Mouse (Mus musculus): ENCODE results near the gene Cdh18. TPM values are rescaled to one million over a fixed set of nuclear protein-coding genes. Genes with fewer than 3 reads are reported as not detected.
"Not testable (repeated sequence)": the region's sequence is repeated elsewhere in the genome, so short reads cannot be mapped to it uniquely, and the experiment has no call there.

The Cdh18 gene
- polyA plus RNA-seq, 1 experiment from 2014 or later, result 0.13 TPM

- H3K27me3 ChIP-seq (ENCODE audit: insufficient read depth, low read length), result no peaks in the 10 kb centered on the region
- H3K9me3 ChIP-seq (replicated peaks; ENCODE audit: low read length), result no peaks in the 10 kb centered on the region
- H3K4me2 ChIP-seq (ENCODE audit: low read length), result no peak overlapping the region
- TF ChIP-seq CTCF (IDR thresholded peaks at IDR 0.05; ENCODE audit: low read depth), result no peak
- DNase-seq (ENCODE audit: low spot score), result no peak
- H3K4me3 ChIP-seq (replicated peaks; ENCODE audit: low read depth, low read length), result no peak overlapping the region
- H3K27ac ChIP-seq, result no peak overlapping the region
- H3K4me1 ChIP-seq (replicated peaks; ENCODE audit: insufficient read depth, low read length), result peaks cover 15% of the 10 kb centered on the region
- no peak overlapping the region for H3K9ac ChIP-seq (ENCODE audit: low read depth, low read length)
- H3K36me3 ChIP-seq (ENCODE audit: insufficient read depth, low read length), result no peaks in the 10 kb centered on the region
- no peak for ATAC-seq (replicated peaks; ENCODE audit: low FRiP score, low read depth)
Measured at GRCm38 (mm10) chr15:23037561-23037960, 488.7 kb downstream of the Cdh18 start.

- no peak overlapping the region for H3K9ac ChIP-seq (ENCODE audit: low read depth, low read length)
- no peak overlapping the region for H3K4me3 ChIP-seq (replicated peaks; ENCODE audit: low read depth, low read length)
- no peaks in the 10 kb centered on the region for H3K36me3 ChIP-seq (ENCODE audit: insufficient read depth, low read length)
- H3K4me1 ChIP-seq (replicated peaks; ENCODE audit: insufficient read depth, low read length), result no peaks in the 10 kb centered on the region
- H3K27ac ChIP-seq, result no peak overlapping the region
- no peak overlapping the region for H3K4me2 ChIP-seq (ENCODE audit: low read length)
- ATAC-seq (replicated peaks; ENCODE audit: low FRiP score, low read depth), result no peak
- no peaks in the 10 kb centered on the region for H3K27me3 ChIP-seq (ENCODE audit: insufficient read depth, low read length)
- no peak for DNase-seq (ENCODE audit: low spot score)
- H3K9me3 ChIP-seq (replicated peaks; ENCODE audit: low read length), result no peaks in the 10 kb centered on the region
- WGBS, result 78% methylated on average over 4 of the region's 4 CpGs
- TF ChIP-seq CTCF (IDR thresholded peaks at IDR 0.05; ENCODE audit: low read depth), result peak; percentile 16; the same call in 1 of the 2 replicates
Measured at GRCm38 (mm10) chr15:23046127-23046785, 497.4 kb downstream of the Cdh18 start.

- no peak overlapping the region for H3K4me3 ChIP-seq (replicated peaks; ENCODE audit: low read depth, low read length)
- no peak for DNase-seq (ENCODE audit: low spot score)
- TF ChIP-seq CTCF (IDR thresholded peaks at IDR 0.05; ENCODE audit: low read depth), result no peak
- H3K36me3 ChIP-seq (ENCODE audit: insufficient read depth, low read length), result no peaks in the 10 kb centered on the region
- 74% methylated on average over 2 of the region's 2 CpGs for WGBS
- H3K27me3 ChIP-seq (ENCODE audit: insufficient read depth, low read length), result no peaks in the 10 kb centered on the region
- H3K9ac ChIP-seq (ENCODE audit: low read depth, low read length), result no peak overlapping the region
- no peak overlapping the region for H3K4me2 ChIP-seq (ENCODE audit: low read length)
- no peak for ATAC-seq (replicated peaks; ENCODE audit: low FRiP score, low read depth)
- H3K27ac ChIP-seq, result no peak overlapping the region
- H3K4me1 ChIP-seq (replicated peaks; ENCODE audit: insufficient read depth, low read length), result no peaks in the 10 kb centered on the region
- no peaks in the 10 kb centered on the region for H3K9me3 ChIP-seq (replicated peaks; ENCODE audit: low read length)
Measured at GRCm38 (mm10) chr15:23052006-23052405, 503.2 kb downstream of the Cdh18 start.

GRCm38 (mm10) chr15:23085326-23085725 lies 536.5 kb downstream of the Cdh18 start:
- 75% methylated on average over 1 of the region's 1 CpGs for WGBS
- not testable (repeated sequence) for H3K4me2 ChIP-seq (ENCODE audit: low read length); H3K9me3 ChIP-seq (replicated peaks; ENCODE audit: low read length); ATAC-seq (replicated peaks; ENCODE audit: low FRiP score, low read depth); H3K36me3 ChIP-seq (ENCODE audit: insufficient read depth, low read length); DNase-seq (ENCODE audit: low spot score); H3K27ac ChIP-seq; H3K27me3 ChIP-seq (ENCODE audit: insufficient read depth, low read length); H3K4me1 ChIP-seq (replicated peaks; ENCODE audit: insufficient read depth, low read length); H3K9ac ChIP-seq (ENCODE audit: low read depth, low read length); H3K4me3 ChIP-seq (replicated peaks; ENCODE audit: low read depth, low read length)

GRCm38 (mm10) chr15:23087535-23087934 lies 538.7 kb downstream of the Cdh18 start:
- Histone ChIP-seq H3K4me3 (replicated peaks; ENCODE audit: low read depth, low read length) (no peak overlapping the region), H3K4me1 (replicated peaks; ENCODE audit: insufficient read depth, low read length) (no peaks in the 10 kb centered on the region), H3K36me3 (ENCODE audit: insufficient read depth, low read length) (no peaks in the 10 kb centered on the region), H3K4me2 (ENCODE audit: low read length) (no peak overlapping the region), H3K27me3 (ENCODE audit: insufficient read depth, low read length) (no peaks in the 10 kb centered on the region), H3K9me3 (replicated peaks; ENCODE audit: low read length) (no peaks in the 10 kb centered on the region), H3K27ac (no peak overlapping the region), H3K9ac (ENCODE audit: low read depth, low read length) (no peak overlapping the region)
- no peak for DNase-seq (ENCODE audit: low spot score)
- 66% methylated on average over 2 of the region's 2 CpGs for WGBS
- TF ChIP-seq CTCF (IDR thresholded peaks at IDR 0.05; ENCODE audit: low read depth), result no peak
- no peak for ATAC-seq (replicated peaks; ENCODE audit: low FRiP score, low read depth)

- Histone ChIP-seq H3K9me3 (replicated peaks; ENCODE audit: low read length) (no peaks in the 10 kb centered on the region), H3K27me3 (ENCODE audit: insufficient read depth, low read length) (no peaks in the 10 kb centered on the region), H3K9ac (ENCODE audit: low read depth, low read length) (no peak overlapping the region), H3K27ac (no peak overlapping the region), H3K4me3 (replicated peaks; ENCODE audit: low read depth, low read length) (no peak overlapping the region), H3K36me3 (ENCODE audit: insufficient read depth, low read length) (no peaks in the 10 kb centered on the region), H3K4me2 (ENCODE audit: low read length) (no peak overlapping the region), H3K4me1 (replicated peaks; ENCODE audit: insufficient read depth, low read length) (no peaks in the 10 kb centered on the region)
- no peak for TF ChIP-seq CTCF (IDR thresholded peaks at IDR 0.05; ENCODE audit: low read depth)
- ATAC-seq (replicated peaks; ENCODE audit: low FRiP score, low read depth) (no peak), DNase-seq (ENCODE audit: low spot score) (no peak)
- WGBS, result 88% methylated on average over 5 of the region's 5 CpGs
Measured at GRCm38 (mm10) chr15:23096601-23097000, 547.8 kb downstream of the Cdh18 start.
